Mouse (Mus musculus): Measurements from ENCODE around the gene Strn4. TPM values are rescaled to one million over a fixed set of nuclear protein-coding genes. Genes with fewer than 3 reads are reported as not detected.
A peak's percentile ranks its signal among the peaks of the same experiment; 100 is the strongest.

The Strn4 gene
- total and polyA plus RNA-seq, 3 experiments = 46.0 to 74.5 (median 63.5) TPM

DNA sequence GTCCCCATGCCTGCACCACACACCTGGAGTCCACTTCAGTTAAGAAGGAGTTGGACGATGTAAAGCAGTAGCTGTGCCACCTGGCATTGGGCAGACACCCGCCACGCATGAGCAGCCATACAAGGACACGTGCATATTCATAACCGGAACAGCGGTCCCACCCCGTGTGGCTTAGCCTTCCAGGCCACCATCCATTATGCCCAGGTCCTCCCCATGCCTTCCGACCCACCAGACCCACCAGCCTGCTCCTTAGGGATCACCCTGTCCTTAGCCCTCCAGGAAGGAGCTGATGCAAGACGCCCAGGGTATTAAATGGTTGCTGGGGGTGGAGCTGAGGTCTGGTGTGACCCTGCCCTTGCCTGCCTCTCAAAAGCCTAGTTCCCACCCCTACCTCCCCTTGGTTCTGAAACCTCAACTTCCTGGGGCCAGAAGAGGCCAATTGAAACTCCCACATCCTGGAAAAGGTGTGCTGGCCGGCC lies 31.2 kb upstream of the Strn4 start (continued):
- TF ChIP-seq IRF4 (IDR thresholded peaks at IDR 0.05; ENCODE audit: low read depth, low read length) (peak; percentile 76; the same call in 1 of the 2 replicates), TBP (conservative IDR thresholded peaks at IDR 0.05; ENCODE audit: low read depth, low read length) (peak; percentile 73; the same call in 1 of the 2 replicates), GABPA (IDR thresholded peaks at IDR 0.05; ENCODE audit: insufficient replicate concordance, low read depth, low read length) (no peak), CTCF (conservative IDR thresholded peaks at IDR 0.05 in 1 of 2, IDR thresholded peaks at IDR 0.05 in 1 of 2; ENCODE audit: low read depth in 2 of 2, low read length in 2 of 2) (no peak), NRF1 (IDR thresholded peaks at IDR 0.05; ENCODE audit: low read depth, low read length) (peak; percentile 66), CHD1 (IDR thresholded peaks at IDR 0.05; ENCODE audit: low read depth, low read length) (no peak), HCFC1 (IDR thresholded peaks at IDR 0.05; ENCODE audit: low read depth, low read length) (peak; percentile 62)

DNA sequence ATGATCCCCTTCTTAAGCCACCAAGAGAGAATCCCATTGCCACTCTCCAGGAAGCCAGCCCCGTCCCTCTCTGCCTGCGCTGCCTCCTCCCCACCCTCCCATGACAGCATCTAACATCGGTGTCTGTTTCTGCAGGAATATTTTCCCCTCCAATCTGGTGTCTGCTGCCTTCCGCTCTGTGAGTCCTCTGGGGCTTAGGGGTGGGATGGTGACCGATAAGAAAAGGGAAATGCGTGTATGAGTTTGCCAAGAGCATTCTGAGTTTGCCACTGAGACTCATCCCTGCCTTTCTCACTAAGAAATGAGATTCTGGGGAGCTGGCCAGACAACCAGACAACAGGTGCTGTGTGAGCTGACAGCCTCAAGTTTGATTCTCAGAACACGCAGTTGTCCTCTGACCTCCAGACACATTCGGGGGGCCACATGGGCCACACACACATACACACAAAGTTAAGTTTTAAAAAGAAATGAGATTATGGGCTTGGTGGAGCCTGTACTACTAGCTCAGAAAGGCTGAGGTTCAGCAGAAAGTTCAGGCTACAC lies 30.1 kb upstream of the Strn4 start:
- dilution Hi-C loops (cut with MboI; ENCODE audit: extremely low pct_ligation_motif_present, extremely low pct_unique_long_range_greater_than_20kb, low sequenced_read_pairs) = no loop called here
- Histone ChIP-seq H3K4me2 (ENCODE audit: insufficient read depth, low read depth, poor library complexity, severe bottlenecking) (peak overlapping the region; percentile 68; the same call in 1 of the 2 replicates), H3K4me1 (ENCODE audit: control insufficient read depth in 1 of 2, insufficient read depth in 2 of 2) (peaks cover 7 to 50% of the 10 kb centered on the region in 2 experiments), H3K79me2 (replicated peaks; ENCODE audit: control insufficient read depth, extremely low read depth, insufficient read depth, poor library complexity, severe bottlenecking) (peaks cover 56% of the 10 kb centered on the region), H3K36me3 (replicated peaks in 1 of 2; ENCODE audit: control insufficient read depth in 1 of 2, insufficient read depth in 1 of 2, low read length in 1 of 2) (peaks cover 30 to 52% of the 10 kb centered on the region in 2 experiments), H3K9ac (ENCODE audit: insufficient read depth, low read depth) (peak overlapping the region; percentile 74), H3K4me3 (replicated peaks in 1 of 3; ENCODE audit: low read depth in 2 of 3, low read length in 2 of 3, poor library complexity in 1 of 3) (peak overlapping the region in 2 of 3 experiments; percentile 18 to 99), H3K27me3 (replicated peaks) (no peaks in the 10 kb centered on the region), H3K27ac (ENCODE audit: insufficient read depth, low read depth) (peak overlapping the region; percentile 32; the same call in 1 of the 2 replicates), H3K9me3 (replicated peaks; ENCODE audit: low read length) (no peaks in the 10 kb centered on the region)
- in situ Hi-C loops (cut with MboI; ENCODE audit: low pct_ligation_motif_present, low pct_unique_long_range_greater_than_20kb, low sequenced_read_pairs) = loop anchor here (25.0 kb wide), 1 partner anchor 848 kb away; the partner anchor contains the start of gene Nop53
- TF ChIP-seq MYC (IDR thresholded peaks at IDR 0.05; ENCODE audit: low read depth, low read length) (no peak), HCFC1 (IDR thresholded peaks at IDR 0.05; ENCODE audit: low read depth, low read length) (no peak), GABPA (IDR thresholded peaks at IDR 0.05; ENCODE audit: insufficient replicate concordance, low read depth, low read length) (no peak), NELFE (IDR thresholded peaks at IDR 0.05; ENCODE audit: low read depth, low read length) (no peak), CHD1 (IDR thresholded peaks at IDR 0.05; ENCODE audit: low read depth, low read length) (no peak), ZNF384 (IDR thresholded peaks at IDR 0.05; ENCODE audit: low read depth, low read length) (no peak)
- DNase-seq (ENCODE audit: extremely low read depth) = no peak

DNA sequence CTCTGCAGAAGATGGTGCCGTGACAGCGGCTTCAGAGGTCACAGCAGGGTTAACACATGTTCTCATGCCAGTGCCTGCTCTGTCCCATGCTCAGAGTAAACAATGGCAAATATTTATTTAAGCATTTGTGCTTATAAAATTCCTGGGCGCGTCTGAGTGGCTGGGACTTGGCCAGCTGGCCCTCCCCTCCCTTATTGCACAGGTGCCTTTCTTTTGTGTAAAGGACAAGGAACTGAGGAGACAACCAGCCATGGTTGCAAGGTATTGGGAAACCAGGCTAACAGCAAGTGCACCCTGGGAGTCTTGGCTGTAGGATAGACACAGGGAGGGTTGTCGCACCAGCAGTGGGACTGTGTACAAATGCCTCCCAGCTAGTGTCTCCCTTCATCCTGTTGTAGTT lies 23.4 kb upstream of the Strn4 start:
- Histone ChIP-seq H3K4me1 (ENCODE audit: control insufficient read depth in 1 of 2, insufficient read depth in 2 of 2) (peaks cover 0 to 60% of the 10 kb centered on the region in 2 experiments; a peak in 2 of 4 replicates), H3K9me3 (replicated peaks; ENCODE audit: low read length) (no peaks in the 10 kb centered on the region), H3K4me2 (ENCODE audit: insufficient read depth, low read depth, poor library complexity, severe bottlenecking) (no peak overlapping the region), H3K27ac (ENCODE audit: insufficient read depth, low read depth) (no peak overlapping the region), H3K4me3 (replicated peaks in 1 of 3; ENCODE audit: low read depth in 2 of 3, low read length in 2 of 3, poor library complexity in 1 of 3) (no peak overlapping the region), H3K36me3 (replicated peaks in 1 of 2; ENCODE audit: control insufficient read depth in 1 of 2, insufficient read depth in 1 of 2, low read length in 1 of 2) (peaks cover 68 to 91% of the 10 kb centered on the region in 2 experiments), H3K9ac (ENCODE audit: insufficient read depth, low read depth) (no peak overlapping the region), H3K27me3 (replicated peaks) (no peaks in the 10 kb centered on the region), H3K79me2 (replicated peaks; ENCODE audit: control insufficient read depth, extremely low read depth, insufficient read depth, poor library complexity, severe bottlenecking) (peaks cover 1% of the 10 kb centered on the region; the same call in 1 of the 2 replicates)
- dilution Hi-C loops (cut with MboI; ENCODE audit: extremely low pct_ligation_motif_present, extremely low pct_unique_long_range_greater_than_20kb, low sequenced_read_pairs) (no loop called here), in situ Hi-C loops (cut with MboI; ENCODE audit: low pct_ligation_motif_present, low pct_unique_long_range_greater_than_20kb, low sequenced_read_pairs) (loop anchor here (25.0 kb wide), 1 partner anchor 855 kb away; the partner anchor contains the start of gene Nop53)
- no peak for DNase-seq (ENCODE audit: extremely low read depth)
- no peak for TF ChIP-seq HCFC1 (IDR thresholded peaks at IDR 0.05; ENCODE audit: low read depth, low read length)
- TF ChIP-seq TCF12 (IDR thresholded peaks at IDR 0.05; ENCODE audit: low read depth, low read length) = no peak
- TF ChIP-seq ETS1 (conservative IDR thresholded peaks at IDR 0.05; ENCODE audit: low read depth, low read length) = no peak
- TF ChIP-seq SMC3 (IDR thresholded peaks at IDR 0.05; ENCODE audit: low read depth, low read length) = no peak
- no peak for TF ChIP-seq ELF1 (IDR thresholded peaks at IDR 0.05; ENCODE audit: low read depth, low read length)
- TF ChIP-seq NELFE (IDR thresholded peaks at IDR 0.05; ENCODE audit: low read depth, low read length) = no peak
- no peak for TF ChIP-seq NRF1 (IDR thresholded peaks at IDR 0.05; ENCODE audit: low read depth, low read length)
- no peak for TF ChIP-seq MXI1 (IDR thresholded peaks at IDR 0.05; ENCODE audit: low read depth, low read length)
- TF ChIP-seq JUN (IDR thresholded peaks at IDR 0.05; ENCODE audit: insufficient read depth, low read depth, low read length) = no peak
- TF ChIP-seq ZC3H11A (IDR thresholded peaks at IDR 0.05; ENCODE audit: low read depth, low read length) = no peak
- no peak for TF ChIP-seq POLR2A (IDR thresholded peaks at IDR 0.05; ENCODE audit: low read depth, low read length)
- no peak for TF ChIP-seq POLR2AphosphoS2 (IDR thresholded peaks at IDR 0.05; ENCODE audit: low read depth, low read length)
- TF ChIP-seq IRF4 (IDR thresholded peaks at IDR 0.05; ENCODE audit: low read depth, low read length) = no peak

Measured in CH12.LX (cell line).